Mouse (Mus musculus) erythroblast, embryonic 14.5 days (primary cell): Measurements from ENCODE around the gene Syn1.

Experiments
- GATA1 ChIP-seq: IDR thresholded peaks from 2 replicates; pipeline ENCODE4 v1.6.1; 2012; ENCODE audit warnings: low read length, inconsistent platforms, mixed read lengths
- TAL1 ChIP-seq: IDR thresholded peaks from 3 replicates; pipeline ENCODE4 v1.6.1; 2012; ENCODE audit warnings: low read length, inconsistent platforms, mixed read lengths

DNA sequence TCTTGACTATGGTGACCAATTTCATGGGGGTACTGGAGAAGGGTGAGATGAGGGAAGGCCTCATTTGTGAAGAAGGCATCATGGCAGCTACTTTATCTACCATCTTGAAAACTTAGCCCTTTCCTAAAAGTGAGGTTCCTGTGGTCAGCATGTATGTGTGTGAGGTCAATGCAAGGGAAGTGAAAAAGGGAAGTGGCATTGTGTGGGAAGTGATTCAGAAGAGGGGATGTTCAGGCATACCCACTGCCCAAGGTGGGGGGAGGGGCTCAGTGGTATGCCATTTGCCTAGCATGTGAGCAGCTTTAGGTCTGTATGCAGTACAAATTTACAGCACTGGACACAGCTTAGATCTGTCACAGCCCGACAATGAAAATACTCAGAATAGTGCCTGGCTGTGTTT lies 11.2 kb upstream of the Syn1 start:
- TF ChIP-seq GATA1, result no peak
- TF ChIP-seq TAL1, result no peak
